Comparison of ENCODE assay signal across 8 mouse cellular contexts in the genomic region with DNA sequence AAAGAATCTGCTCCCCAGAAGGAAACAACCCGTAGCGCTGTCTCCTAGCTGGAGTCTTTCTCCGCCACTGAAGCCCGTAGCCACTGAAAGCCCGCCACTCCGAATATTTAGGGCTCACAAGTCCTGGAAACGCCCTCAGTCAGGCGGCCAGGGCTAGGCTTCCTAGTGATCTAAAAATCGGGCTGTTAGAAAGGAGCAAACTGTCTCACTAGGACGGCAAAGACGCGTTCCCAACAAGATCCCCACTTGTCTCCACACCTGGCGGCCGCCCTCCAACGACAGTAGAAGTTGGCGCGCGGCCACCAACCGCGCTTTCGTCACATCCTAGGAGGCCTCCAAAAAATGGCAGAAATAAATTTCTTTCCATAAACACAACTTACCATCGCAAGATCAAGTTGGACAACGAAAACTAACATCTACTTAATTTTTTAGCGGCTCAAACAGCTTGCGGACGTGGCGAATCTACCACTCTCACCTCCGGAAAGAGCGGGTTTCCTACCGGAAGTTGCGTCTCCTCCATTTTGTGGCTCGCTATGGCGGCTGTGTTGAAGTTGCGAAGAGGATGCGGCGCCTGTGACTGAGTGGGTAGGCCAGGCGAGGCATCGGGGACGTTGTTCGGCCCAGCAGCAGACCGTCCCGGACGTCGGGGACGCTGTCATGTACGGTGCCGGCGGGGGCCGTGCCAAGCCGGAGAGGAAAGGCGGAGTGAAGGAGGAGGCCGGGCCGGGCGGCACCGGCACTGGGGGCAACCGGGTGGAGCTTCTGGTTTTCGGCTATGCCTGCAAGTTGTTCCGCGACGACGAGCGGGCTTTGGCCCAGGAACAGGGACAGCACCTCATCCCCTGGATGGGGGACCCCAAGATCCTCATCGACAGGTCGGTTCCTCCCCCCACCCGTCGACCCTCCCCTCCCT. TPM values are rescaled to one million over a fixed set of nuclear protein-coding genes. Genes with fewer than 3 reads are reported as not detected.
DNase-seq lines count a peak whose midpoint lies in the region; ATAC-seq and TF ChIP-seq lines count a peak whose summit lies in the region.

A gene (plus strand): TSS at position 500 of the 913 bp plus-strand sequence.

- peaks cover 12% of the 10 kb centered on the region for H3K4me1 ChIP-seq in heart, embryonic 12.5 days (replicated peaks)
- peaks cover 6% of the 10 kb centered on the region; the same call in 1 of the 2 replicates for H3K4me1 ChIP-seq in kidney, postnatal 0 days (replicated peaks; ENCODE audit: insufficient read depth, low read length)
- peaks cover 12% of the 10 kb centered on the region for H3K4me1 ChIP-seq in liver, embryonic 11.5 days (replicated peaks; ENCODE audit: control insufficient read depth, insufficient read depth, low read length)
- peaks cover 7% of the 10 kb centered on the region for H3K4me1 ChIP-seq in stomach, embryonic 14.5 days (ENCODE audit: control insufficient read depth, insufficient read depth, low read length)

- H3K4me2 ChIP-seq in heart, embryonic 12.5 days = peak within 1 kb of the TSS; percentile 91
- H3K4me2 ChIP-seq in kidney, postnatal 0 days (ENCODE audit: low read length) = peak within 1 kb of the TSS; percentile 99
- H3K4me2 ChIP-seq in liver, embryonic 11.5 days = peak within 1 kb of the TSS; percentile 92
- H3K4me2 ChIP-seq in stomach, embryonic 14.5 days (replicated peaks; ENCODE audit: low read depth, low read length) = peak within 1 kb of the TSS; percentile 90

- TF ChIP-seq CTCF in kidney, postnatal 0 days (IDR thresholded peaks at IDR 0.05; ENCODE audit: low read depth) = no peak

- H3K9me3 ChIP-seq in heart, embryonic 12.5 days (replicated peaks) = no peaks in the 10 kb centered on the region
- H3K9me3 ChIP-seq in kidney, postnatal 0 days (replicated peaks; ENCODE audit: low read length) = no peaks in the 10 kb centered on the region
- no peaks in the 10 kb centered on the region for H3K9me3 ChIP-seq in liver, embryonic 11.5 days (ENCODE audit: control insufficient read depth, low read length)
- H3K9me3 ChIP-seq in stomach, embryonic 14.5 days (ENCODE audit: control insufficient read depth, low read depth, low read length) = no peaks in the 10 kb centered on the region

- H3K36me3 ChIP-seq in heart, embryonic 12.5 days = peaks cover 19% of the 10 kb centered on the region
- H3K36me3 ChIP-seq in kidney, postnatal 0 days (ENCODE audit: insufficient read depth, low read length) = peaks cover 14% of the 10 kb centered on the region
- peaks cover 10% of the 10 kb centered on the region; the same call in 1 of the 2 replicates for H3K36me3 ChIP-seq in liver, embryonic 11.5 days (ENCODE audit: control insufficient read depth, insufficient read depth, low read length)
- H3K36me3 ChIP-seq in stomach, embryonic 14.5 days (ENCODE audit: control insufficient read depth, insufficient read depth, low read length) = peaks cover 27% of the 10 kb centered on the region

- H3K27me3 ChIP-seq in heart, embryonic 12.5 days (replicated peaks) = peaks cover 14% of the 10 kb centered on the region
- H3K27me3 ChIP-seq in kidney, postnatal 0 days (ENCODE audit: insufficient read depth, low read length) = no peaks in the 10 kb centered on the region
- H3K27me3 ChIP-seq in liver, embryonic 11.5 days (replicated peaks; ENCODE audit: control insufficient read depth, insufficient read depth, low read length) = no peaks in the 10 kb centered on the region
- H3K27me3 ChIP-seq in stomach, embryonic 14.5 days (ENCODE audit: control insufficient read depth, insufficient read depth, low read length) = no peaks in the 10 kb centered on the region

- DNase-seq in B cell, adult 2 months = peak; percentile 87 to 89
- DNase-seq in brain, adult 2 months (ENCODE audit: low read depth, low spot score) = peak; percentile 95
- peak; percentile 89 for DNase-seq in kidney, postnatal 0 days (ENCODE audit: low spot score)
- peak; percentile 82 for DNase-seq in liver, embryonic 11.5 days (ENCODE audit: low spot score)
- peak; percentile 97 for DNase-seq in naive thymus-derived CD4-positive, alpha-beta T cell, adult 2 months (ENCODE audit: low read depth)

- under 1% methylated on average over 65 of the region's 66 CpGs for WGBS in heart, embryonic 12.5 days
- under 1% methylated on average over 66 of the region's 66 CpGs for WGBS in kidney, postnatal 0 days
- under 1% methylated on average over 66 of the region's 66 CpGs for WGBS in liver, embryonic 11.5 days
- WGBS in stomach, embryonic 14.5 days = under 1% methylated on average over 66 of the region's 66 CpGs

- peak within 1 kb of the TSS; percentile 94 for H3K4me3 ChIP-seq in heart, embryonic 12.5 days
- H3K4me3 ChIP-seq in kidney, postnatal 0 days (replicated peaks; ENCODE audit: low read depth, low read length) = peak within 1 kb of the TSS; percentile 100
- peak within 1 kb of the TSS; percentile 100 for H3K4me3 ChIP-seq in liver, embryonic 11.5 days (ENCODE audit: low read depth, low read length)
- H3K4me3 ChIP-seq in stomach, embryonic 14.5 days (ENCODE audit: low read depth, low read length) = peak within 1 kb of the TSS; percentile 99

- H3K9ac ChIP-seq in heart, embryonic 12.5 days = peak within 1 kb of the TSS; percentile 96
- H3K9ac ChIP-seq in kidney, postnatal 0 days (ENCODE audit: low read depth, low read length) = peak within 1 kb of the TSS; percentile 94
- H3K9ac ChIP-seq in liver, embryonic 11.5 days (ENCODE audit: low read depth, low read length) = peak within 1 kb of the TSS; percentile 82
- peak within 1 kb of the TSS; percentile 95 for H3K9ac ChIP-seq in stomach, embryonic 14.5 days (replicated peaks; ENCODE audit: low read depth, low read length)

- H3K27ac ChIP-seq in heart, embryonic 12.5 days (ENCODE audit: poor library complexity, severe bottlenecking) = peak within 1 kb of the TSS; percentile 69
- peak within 1 kb of the TSS; percentile 73 for H3K27ac ChIP-seq in kidney, postnatal 0 days
- H3K27ac ChIP-seq in liver, embryonic 11.5 days (ENCODE audit: low read depth, low read length) = peak within 1 kb of the TSS; percentile 36
- H3K27ac ChIP-seq in stomach, embryonic 14.5 days (ENCODE audit: low read length) = peak within 1 kb of the TSS; percentile 77

- peak; percentile 95 for ATAC-seq in erythroblast, adult 5-6 weeks (replicated peaks; ENCODE audit: low FRiP score, poor library complexity, severe bottlenecking)
- ATAC-seq in heart, embryonic 12.5 days (ENCODE audit: insufficient number of reproducible peaks, low FRiP score) = peak; percentile 75
- ATAC-seq in kidney, postnatal 0 days (replicated peaks; ENCODE audit: low FRiP score, low read depth) = peak; percentile 72
- peak; percentile 75 for ATAC-seq in liver, embryonic 11.5 days (replicated peaks; ENCODE audit: low FRiP score)
- peak; percentile 66; the same call in 1 of the 2 replicates for ATAC-seq in stomach, embryonic 14.5 days (ENCODE audit: insufficient number of reproducible peaks, insufficient read depth, low FRiP score, low read depth)

RNA-seq across cellular contexts. Expression of the gene that starts here (rescaled TPM):
- total RNA-seq in erythroblast, adult 5-6 weeks (2015; ENCODE audit: low replicate concordance) = 27.3 and 38.5 TPM in 2 replicates
- total RNA-seq in erythroblast, adult 5-6 weeks (2017; ENCODE audit: low replicate concordance) = 62.3 and 91.0 TPM in 2 replicates
- polyA plus RNA-seq in heart, embryonic 12.5 days (2016; fragmentation: Nextera tagmentation; extraction: Ambion mirVana) = 29.3 and 31.2 TPM in 2 replicates
- polyA plus RNA-seq in kidney, postnatal 0 days (2015; fragmentation: Nextera tagmentation; extraction: Ambion mirVana) = 35.4 and 36.7 TPM in 2 replicates
- 38.7 and 40.9 TPM in 2 replicates for polyA plus RNA-seq in liver, embryonic 11.5 days (2014; fragmentation: Nextera tagmentation; extraction: Ambion mirVana)
- 55.9 and 56.7 TPM in 2 replicates for polyA plus RNA-seq in stomach, embryonic 14.5 days (2014; fragmentation: Nextera tagmentation; extraction: Ambion mirVana)

Comparison
In these comparisons a context has a peak if more than half of its experiments do, and no peak if none do; other contexts are left out.
1. Peak in every context shown above with its lines: DNase-seq, ATAC-seq, H3K4me3 ChIP-seq and H3K27ac ChIP-seq.